Mouse (Mus musculus): Measurements from ENCODE around the gene Prpf3.
"Not testable (repeated sequence)": the region's sequence is repeated elsewhere in the genome, so short reads cannot be mapped to it uniquely, and the experiment has no call there.

The Prpf3 gene

DNA sequence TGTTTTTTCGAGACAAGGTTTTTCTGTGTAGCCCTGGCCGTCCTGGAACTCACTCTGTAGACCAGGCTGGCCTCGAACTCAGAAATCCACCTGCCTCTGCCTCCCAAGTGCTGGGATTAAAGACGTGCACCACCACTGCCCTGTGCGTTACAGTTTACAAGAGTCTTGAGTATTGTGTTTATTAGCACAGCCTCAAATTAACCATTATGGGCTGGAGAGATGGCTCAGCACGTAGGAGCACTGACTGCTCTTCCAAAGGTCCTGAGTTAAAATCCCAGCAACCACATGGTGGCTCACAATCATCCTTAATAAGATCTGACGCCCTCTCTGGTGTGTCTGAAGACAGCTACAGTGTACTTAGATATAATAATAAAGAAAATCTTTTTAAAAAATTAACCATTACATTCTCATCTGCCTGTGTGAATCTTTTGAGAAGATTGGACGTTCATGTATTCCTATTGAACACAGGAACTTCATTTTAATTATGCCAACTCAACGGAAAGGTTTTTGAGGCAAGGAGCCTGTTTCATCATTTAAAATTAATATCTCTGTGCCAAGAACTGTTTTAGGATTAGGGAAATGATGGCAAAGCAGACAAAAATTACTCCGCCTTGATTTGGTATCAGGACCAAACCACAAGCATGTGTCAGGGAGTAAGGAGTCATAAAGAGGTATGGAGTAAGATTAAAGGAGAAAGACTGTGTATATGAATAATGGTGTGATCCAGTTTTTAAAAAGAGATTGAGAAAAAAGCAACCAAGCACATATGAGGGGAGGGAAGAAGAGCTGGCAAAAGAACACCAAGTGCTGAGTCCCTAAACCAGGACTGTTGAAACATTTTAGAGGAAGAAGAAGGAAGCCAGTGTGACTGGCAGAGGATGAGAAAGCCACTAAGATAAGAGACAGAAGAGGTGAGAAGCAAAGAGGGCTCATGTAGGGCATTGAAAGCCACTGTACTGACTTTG is 35.4 kb downstream of the Prpf3 start:
- DNase-seq (ENCODE audit: low read depth): peak; percentile 51

DNA sequence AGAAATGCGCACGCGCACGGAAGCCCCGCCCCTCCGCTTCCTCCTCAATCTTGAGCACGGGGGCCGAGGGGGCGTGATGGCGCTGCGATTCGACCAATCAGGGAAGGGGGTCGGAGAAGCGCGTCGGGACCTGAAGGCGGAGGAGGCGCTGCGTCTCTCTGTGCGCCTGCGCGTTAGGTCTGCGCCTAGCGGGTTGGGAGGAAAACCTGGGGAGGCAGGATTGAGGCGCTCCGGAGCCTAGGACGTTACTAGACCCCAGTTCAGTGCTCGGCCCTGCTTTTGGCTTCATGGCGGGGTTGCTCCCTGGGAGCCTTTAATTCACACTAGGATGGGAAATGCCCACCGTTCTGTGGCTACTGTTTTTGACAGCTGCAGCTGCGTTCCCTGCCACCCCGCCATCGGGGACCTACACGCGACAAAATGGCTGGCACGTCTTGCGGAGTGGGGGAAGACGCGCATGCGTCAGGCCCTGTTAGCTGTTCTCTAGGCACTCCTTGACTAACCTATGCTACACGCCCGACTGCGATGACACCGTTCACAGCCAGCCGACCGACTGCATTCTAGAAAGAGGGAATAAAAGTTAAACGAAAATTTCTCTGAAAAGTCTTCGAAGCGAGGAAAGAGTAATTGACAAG is 36.2 kb downstream of the Prpf3 start:
- DNase-seq (ENCODE audit: low read depth): peak; percentile 100

GRCm38 (mm10) chr3:95818571-95819288 is 37.0 kb downstream of the Prpf3 start, which contains the start of gene Rprd2:
Rprd2 (minus strand) TSS chr3:95818863.
- peak; percentile 89 for DNase-seq (ENCODE audit: low read depth)

DNA sequence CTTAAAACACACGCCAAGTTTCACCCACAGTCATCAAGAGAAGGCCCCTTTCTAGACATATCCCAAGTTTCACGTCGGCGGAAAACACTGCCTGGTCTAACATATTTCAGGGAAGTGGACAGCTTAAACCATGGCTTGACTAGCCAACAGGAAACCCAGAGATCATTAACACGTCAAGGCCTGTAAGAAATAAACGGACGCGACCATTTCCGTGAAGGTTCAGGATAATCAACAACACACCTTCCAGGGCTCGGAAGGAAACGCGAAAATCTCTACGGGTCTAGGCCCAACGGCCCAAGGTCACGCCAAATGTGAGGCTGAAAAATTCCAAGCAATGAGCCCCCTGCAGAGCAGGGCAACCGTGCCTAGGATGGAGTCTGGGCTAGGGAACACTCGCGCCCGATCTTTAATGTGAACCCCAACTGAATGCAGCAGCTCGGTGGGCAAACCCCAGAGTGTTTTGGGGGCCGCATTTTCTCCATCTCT is 37.6 kb downstream of the Prpf3 start:
- peak; percentile 76 for DNase-seq (ENCODE audit: low read depth)

- DNase-seq (ENCODE audit: low read depth): no peak
Observed at GRCm38 (mm10) chr3:95816681-95817080, 39.0 kb downstream of the Prpf3 start.

DNA sequence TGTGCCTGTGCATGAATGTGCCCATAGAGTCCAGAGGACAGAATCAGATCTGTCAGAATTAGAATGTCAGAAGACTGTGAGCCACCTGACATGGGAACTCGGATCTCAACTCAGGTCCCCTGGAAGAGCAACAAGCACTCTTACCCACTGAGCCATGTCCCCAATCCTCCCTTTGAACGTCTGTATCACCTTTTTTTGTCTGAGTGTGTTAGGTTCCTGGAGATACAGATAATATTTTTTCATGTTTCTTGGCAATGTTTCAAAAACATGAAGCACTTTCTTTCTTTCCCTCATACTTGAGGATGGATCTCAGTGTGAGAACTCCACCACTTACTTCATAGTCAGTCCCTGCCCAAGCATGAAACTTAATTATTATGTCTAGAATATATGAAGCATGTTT is 47.3 kb downstream of the Prpf3 start:
- DNase-seq (ENCODE audit: low read depth): no peak

GRCm38 (mm10) chr3:95807630-95808029 is 48.1 kb downstream of the Prpf3 start:
- not testable (repeated sequence) for DNase-seq (ENCODE audit: low read depth)

GRCm38 (mm10) chr3:95806677-95807076 is 49.0 kb downstream of the Prpf3 start:
- no peak for DNase-seq (ENCODE audit: low read depth)

GRCm38 (mm10) chr3:95803851-95804250 is 51.8 kb downstream of the Prpf3 start:
- no peak for DNase-seq (ENCODE audit: low read depth)

DNA sequence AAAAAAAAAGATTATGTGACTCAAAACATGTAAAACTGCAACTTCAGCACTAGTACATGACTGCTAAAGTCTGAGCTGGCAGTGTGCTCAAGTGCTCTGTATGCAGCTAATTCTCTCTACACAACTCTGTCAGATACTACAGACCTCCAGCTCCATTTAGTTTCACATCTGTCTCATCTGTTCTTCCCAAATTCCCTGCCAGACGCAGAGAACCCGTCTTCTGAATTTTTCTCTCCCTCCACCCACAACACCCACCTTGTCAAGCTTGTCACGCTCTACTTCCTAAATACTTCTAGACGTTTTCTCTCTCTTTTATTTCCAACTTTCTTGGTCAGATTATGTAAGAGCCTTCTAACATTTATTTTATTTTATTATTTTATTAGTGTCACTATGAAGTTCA is 56.9 kb downstream of the Prpf3 start:
- no peak for DNase-seq (ENCODE audit: low read depth)

- no peak for DNase-seq (ENCODE audit: low read depth)
Observed at GRCm38 (mm10) chr3:95794299-95794698, 61.4 kb downstream of the Prpf3 start.

DNA sequence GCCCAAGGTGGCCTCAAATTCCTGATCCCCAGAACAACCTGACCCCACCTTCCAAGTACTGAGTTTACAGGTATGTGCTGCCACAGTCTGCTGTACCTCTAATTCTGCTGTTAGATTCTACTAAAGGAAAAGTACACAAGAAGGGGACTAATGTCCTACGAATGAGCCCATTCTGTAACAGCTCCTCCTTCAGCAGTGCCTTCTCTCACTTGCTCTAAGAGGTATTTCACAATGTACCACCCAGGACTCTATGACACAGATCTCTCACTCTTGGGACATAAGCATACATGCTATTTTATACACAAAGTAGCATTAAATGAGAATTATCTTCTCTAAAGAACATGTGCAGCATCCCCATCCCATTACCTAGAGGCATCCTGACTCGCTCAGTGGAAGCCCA is 62.0 kb downstream of the Prpf3 start:
- no peak for DNase-seq (ENCODE audit: low read depth)

DNA sequence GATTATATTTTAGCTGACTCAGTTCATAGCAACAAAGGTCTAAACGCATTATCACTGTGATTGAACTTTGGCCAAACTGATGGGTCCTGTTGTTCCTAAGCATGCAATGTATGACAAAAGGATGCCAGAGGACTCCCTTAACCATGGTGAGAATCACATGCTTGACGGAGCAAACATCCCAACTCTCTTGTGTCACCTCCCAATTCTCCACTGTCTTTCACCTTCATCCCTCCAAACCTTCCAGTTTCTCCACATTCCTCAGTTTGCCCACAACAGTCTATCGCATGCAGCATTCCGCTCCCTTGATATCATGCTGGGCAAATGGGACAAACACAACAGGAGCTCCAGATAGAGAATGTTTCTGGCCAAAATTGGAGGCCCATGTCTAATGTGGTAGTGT is 70.2 kb downstream of the Prpf3 start:
- DNase-seq (ENCODE audit: low read depth): no peak

Measured in NIH3T3 (cell line).